Mouse (Mus musculus) fibroblast of lung, adult 2 months (primary cell): Measurements from ENCODE around the gene Zscan5b.
"Not testable (repeated sequence)": the region's sequence is repeated elsewhere in the genome, so short reads cannot be mapped to it uniquely, and the experiment has no call there.

Experiments used
- DNase-seq: peaks from one replicate; pipeline ENCODE4 v3.0.0-alpha.2; 2011; ENCODE audit warnings: low read depth

Gene Zscan5b

DNA sequence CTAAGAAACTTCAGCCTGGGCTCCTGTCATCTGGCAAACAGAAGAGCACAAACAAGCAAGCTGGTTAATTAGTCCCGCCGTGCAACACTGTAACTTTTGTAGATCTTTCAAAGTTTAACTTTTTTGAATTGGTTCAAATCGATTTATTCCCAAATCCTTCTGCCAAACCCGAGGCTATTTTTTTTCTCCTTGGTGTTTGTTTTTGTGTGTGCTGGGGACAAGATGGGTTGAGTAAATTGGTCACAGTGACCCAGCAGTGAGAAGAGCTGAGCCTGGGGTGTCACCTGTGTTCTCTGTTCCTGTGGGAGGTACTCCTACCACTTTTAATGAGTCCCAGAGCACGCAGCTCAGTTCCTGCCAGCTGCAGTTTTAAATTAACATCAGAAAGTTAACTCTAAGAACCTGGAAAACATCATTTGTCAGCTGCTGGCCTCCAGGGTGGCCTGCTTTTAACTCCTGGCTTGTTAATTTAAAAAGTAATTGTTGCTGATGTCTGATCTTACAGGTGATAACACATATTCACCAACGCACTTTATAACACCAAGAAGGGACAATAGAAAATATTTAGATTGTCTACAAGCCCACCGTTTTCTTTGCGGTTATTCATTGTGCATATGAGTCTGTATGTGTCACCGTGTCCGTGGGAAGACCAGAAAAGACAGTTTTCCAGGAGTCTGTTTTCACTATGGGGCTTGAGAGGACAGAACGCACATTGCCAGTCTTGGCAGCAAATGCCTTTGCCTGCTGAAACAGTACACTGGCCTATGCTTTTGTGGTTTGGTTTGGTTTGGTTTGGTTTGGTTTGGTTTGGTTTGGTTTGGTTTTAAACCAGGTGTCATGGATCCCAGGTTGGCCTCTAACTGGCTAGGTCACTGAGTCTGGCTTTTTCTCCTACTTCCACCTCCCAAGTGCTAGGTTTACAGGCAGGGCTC, 22.5 kb downstream of the Zscan5b start:
- DNase-seq, result no peak

DNA sequence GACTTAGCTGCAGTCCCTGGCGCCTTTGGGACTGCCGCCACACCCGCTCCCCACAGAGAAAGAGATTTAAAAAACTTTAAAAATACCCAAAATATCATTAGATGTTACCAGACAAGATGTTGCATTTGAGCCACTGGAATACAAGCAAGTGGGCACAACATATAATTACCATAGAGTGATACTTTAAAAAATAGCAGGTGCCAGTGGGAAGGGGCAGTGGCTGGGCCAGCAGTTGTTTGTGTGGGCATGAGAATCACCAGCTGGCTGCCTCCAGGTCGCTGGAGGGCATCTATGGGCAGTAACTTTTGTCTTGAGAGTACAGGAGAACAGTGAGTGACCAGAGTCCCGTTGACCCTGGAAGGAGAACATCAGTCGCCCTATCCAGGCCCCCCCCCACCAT, 30.3 kb downstream of the Zscan5b start, which contains the start of gene Epp13:
TSS of gene Epp13 (plus strand) at position 301 of the 400 bp plus-strand sequence.
- no peak for DNase-seq

DNA sequence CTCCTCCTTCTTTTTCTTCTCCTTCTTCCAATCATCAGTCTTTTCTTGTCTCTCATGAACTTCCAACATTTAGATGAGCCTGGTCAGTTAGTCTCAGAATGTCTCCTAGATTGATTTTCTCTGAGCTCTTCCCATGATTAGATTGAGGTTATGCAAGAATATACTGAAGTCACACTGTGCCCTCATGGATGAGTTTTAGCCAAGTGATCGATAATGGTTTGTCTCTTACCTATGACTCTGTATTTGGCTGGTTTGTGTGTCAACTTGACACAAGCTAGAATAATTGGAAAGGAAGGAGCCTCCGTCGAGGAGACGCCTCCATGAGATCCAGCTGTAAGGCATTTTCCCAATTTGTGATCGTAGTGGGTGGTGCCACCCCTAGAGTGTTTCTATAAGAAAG, 32.4 kb downstream of the Zscan5b start:
- DNase-seq, result no peak

GRCm38 (mm10) chr7:6257386-6257785, 35.3 kb downstream of the Zscan5b start:
- no peak for DNase-seq

- no peak for DNase-seq
Measured at GRCm38 (mm10) chr7:6258232-6259220, 36.4 kb downstream of the Zscan5b start.

DNA sequence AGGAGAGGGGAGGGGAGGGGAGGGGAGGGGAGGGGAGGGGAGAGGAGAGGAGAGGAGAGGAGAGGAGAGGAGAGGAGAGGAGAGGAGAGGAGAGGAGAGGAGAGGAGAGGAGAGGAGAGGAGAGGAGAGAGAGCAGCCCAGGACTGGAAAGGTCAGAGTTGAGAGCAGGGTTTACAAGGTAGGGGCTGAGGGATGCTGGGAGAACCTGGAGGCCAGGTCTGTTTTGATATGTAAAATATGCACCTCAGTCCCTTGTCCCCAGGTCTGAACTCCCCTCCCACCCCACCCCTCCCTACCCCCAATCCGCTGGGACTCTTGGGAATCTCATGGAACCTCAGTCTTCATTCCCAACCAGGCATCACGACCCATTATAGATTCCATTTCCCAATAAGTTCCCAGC, 37.9 kb downstream of the Zscan5b start:
- DNase-seq, result not testable (repeated sequence)

DNA sequence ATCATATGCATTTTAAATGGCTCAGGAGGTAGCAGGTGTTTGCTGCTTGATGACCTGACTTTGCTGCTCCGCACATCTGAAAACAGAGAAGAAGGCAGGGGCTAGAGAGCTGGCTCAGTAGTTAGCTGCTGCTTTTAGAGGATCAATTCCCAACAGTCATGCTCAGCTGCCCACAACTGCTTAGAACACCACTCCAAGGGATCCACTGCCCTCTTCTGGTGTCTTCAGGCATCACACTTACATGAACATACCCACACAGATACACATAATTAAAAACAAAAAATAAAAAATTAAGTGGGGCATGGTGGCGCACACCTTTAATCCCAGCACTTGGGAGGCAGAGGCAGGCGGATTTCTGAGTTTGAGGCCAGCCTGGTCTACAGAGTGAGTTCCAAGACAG, 40.0 kb downstream of the Zscan5b start:
- no peak for DNase-seq

- DNase-seq, result no peak
Measured at GRCm38 (mm10) chr7:6262984-6263383, 40.9 kb downstream of the Zscan5b start.

DNA sequence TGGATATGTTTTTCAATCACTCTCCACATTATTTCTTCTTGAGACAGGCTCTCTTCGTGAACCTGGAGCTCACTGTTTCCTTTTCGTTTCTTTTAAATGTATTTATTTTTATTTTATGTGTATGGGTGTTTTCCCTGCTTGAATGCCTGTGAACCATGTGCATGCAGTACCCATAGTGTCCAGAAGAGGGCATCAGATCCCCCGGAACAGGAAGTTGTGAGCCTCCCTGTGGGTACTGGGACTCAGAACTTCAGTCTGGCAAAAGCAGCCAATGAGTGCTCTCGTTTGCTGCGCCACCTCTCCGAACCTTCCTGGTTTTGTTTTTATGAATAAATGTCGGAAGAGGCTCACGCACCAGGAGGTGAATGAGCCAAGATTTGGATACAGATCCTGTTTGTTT, 43.6 kb downstream of the Zscan5b start:
- no peak for DNase-seq

- DNase-seq, result no peak
Measured at GRCm38 (mm10) chr7:6277906-6278305, 55.8 kb downstream of the Zscan5b start.

GRCm38 (mm10) chr7:6282749-6283148, 60.7 kb downstream of the Zscan5b start:
- DNase-seq, result peak; percentile 70

DNA sequence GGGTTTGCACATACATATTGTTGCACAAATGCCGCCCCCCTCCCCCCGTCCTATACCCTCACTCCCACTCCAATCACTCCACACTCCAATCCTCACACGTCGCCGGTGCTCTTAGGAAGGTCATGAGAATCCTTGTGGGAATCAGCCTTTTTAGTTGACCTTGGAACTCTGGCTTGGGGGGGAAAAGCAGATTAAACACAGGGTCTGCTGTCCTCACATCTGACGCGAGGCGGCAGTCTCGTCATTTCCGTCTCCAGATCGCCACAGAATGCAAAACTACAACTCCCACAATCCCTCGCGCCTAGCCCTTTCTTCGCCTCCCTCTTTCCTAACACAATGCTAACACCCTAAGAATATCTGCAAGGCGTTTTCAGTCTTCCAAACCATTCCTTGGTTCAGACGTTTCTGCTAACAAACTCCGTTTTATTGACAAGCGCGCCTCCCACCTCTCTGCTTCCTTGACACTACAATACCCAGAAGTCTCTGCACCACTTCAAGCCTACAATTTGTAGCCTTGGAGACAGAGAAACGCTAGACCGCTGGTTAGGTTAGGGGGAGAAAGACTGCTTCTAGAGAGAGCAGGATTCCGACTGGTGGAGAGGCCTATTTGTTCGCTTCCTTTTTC, 61.5 kb downstream of the Zscan5b start:
- peak; percentile 85 for DNase-seq

DNA sequence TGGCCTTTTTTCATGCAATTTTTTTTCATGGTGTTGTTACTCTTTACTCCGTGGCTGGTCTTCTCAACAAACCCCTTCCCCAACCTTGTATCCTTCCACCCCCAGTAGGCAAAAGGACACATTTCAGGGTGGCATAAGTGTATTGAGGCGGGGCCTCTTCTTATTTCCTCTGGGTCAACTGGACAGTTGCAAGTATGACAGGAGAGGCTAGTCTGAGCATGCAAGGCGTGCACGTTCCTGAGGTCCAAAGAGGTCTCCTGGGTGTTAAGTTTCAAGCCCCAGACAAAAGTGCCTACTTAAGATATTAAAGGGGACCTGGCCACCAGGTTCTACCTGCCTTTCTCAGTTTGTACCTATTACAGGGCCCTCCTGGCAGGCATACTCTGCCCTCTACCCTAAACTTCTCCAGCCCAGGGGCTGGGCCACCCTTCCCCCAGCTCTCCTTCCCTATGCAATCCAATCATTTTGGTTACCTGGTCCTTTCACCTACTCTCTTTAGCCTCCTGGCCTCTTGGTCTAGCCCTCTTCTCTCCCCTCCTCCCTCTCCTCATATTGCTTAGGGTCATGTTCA, 62.4 kb downstream of the Zscan5b start:
- no peak for DNase-seq

DNA sequence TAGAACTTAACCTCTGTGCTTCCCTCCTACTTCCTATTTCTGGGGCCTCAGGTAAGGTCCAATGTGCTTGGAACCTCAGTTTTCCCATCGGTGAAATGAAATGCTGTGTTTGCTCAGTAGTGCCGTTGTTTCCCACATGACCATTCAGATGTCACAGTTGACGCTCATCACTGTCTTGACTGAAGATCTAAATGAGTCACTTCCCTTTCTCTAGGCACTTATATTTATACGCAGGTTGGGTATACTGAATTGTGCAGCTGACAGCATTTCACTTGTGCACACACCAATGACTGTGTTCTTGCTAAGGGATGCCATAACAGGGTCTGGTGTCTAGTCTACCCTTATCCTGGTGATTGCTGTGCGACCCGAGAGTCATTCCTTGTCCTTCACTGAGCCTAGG, 63.3 kb downstream of the Zscan5b start:
- DNase-seq, result no peak

- DNase-seq, result peak; percentile 89
Measured at GRCm38 (mm10) chr7:6285842-6286705, 64.0 kb downstream of the Zscan5b start, which contains the start of gene Zfp667. Gene Zfp667, plus strand, starts transcription at chr7:6286579.

DNA sequence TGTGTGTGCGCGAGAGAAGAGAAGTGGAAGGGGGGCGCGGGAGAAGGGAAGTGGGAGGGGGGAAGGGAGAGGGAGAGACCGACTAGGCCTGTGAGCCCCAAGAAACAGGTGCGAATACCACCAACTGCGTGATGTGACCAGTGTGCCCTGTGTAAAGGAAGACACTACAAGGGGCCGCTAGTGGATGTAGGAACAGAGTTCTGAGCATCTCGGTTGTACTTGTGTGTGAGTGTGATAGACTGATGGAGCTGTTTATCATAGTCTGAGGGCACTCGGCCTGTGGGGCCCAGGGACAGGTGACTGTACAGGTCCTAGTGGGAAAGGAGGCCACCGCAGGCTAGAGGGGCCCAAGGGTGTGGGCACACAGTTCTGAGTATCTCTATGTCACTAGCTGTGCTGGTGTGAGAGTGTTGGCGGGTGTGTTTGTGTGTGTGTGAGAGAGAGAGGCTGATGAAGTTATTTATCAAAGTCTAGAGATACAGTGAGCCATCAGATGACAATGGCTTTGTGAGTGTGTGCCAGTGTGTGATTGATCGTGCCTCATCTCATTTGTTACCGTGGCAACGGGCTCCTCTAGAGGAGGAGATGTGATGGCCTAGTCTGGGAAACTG, 64.9 kb downstream of the Zscan5b start:
- DNase-seq, result no peak
